Mouse (Mus musculus) CD4-positive, CD25-positive, alpha-beta regulatory T cell, adult 9 weeks (primary cell): ENCODE data around the gene Wipf1. TPM values are rescaled to one million over a fixed set of nuclear protein-coding genes. Genes with fewer than 3 reads are reported as not detected.

Source experiments
- polyA plus RNA-seq: library from polyadenylated mRNA; unstranded; fragments of 100-300 nt; shearing (Covaris generic); gene quantifications from one replicate; pipeline ENCODE4 v1.2.1, GENCODE M21; 2017

Wipf1 gene
- 142 TPM for polyA plus RNA-seq

GRCm38 (mm10) chr2:73529356-73530330 lies at the start of gene Wipf1:
Wipf1 (minus strand) TSS chr2:73529734.

GRCm38 (mm10) chr2:73386356-73387046 lies 143.0 kb downstream of the Wipf1 start, which contains the start of gene Gpr155:
Gpr155 (minus strand) TSS chr2:73386572.

Other genes starting within 250 kb of the Wipf1 start
- gene Scrn3, start 217.1 kb downstream of the Wipf1 start, polyA plus RNA-seq = 19.3 TPM
- gene Cir1, start 217.0 kb downstream of the Wipf1 start, polyA plus RNA-seq = 40.4 TPM
- gene Gpr155, start 143.2 kb downstream of the Wipf1 start, polyA plus RNA-seq = 29.3 TPM
- not detected for gene Chrna1, start 50.6 kb upstream of the Wipf1 start, polyA plus RNA-seq
- 1.2 TPM for gene Chn1, start 245.6 kb upstream of the Wipf1 start, polyA plus RNA-seq